Mouse (Mus musculus) cerebellum, adult 9-10 months (tissue): Measurements from ENCODE around the gene Polr2e.
"Not testable (repeated sequence)": the region's sequence is repeated elsewhere in the genome, so short reads cannot be mapped to it uniquely, and the experiment has no call there.

Experiments
- DNase-seq: peaks from one replicate; pipeline ENCODE4 v3.0.0; 2022

Gene Polr2e

GRCm38 (mm10) chr10:80056976-80057682 is 17.5 kb upstream of the Polr2e start:
- DNase-seq = no peak

- DNase-seq = no peak
These were observed 16.9 kb upstream of the Polr2e start for GRCm38 (mm10) chr10:80056506-80056905.

GRCm38 (mm10) chr10:80055891-80056290 is 16.3 kb upstream of the Polr2e start:
- no peak for DNase-seq

- no peak for DNase-seq
These were observed 15.8 kb upstream of the Polr2e start for GRCm38 (mm10) chr10:80055364-80055763.

GRCm38 (mm10) chr10:80054911-80055310 is 15.3 kb upstream of the Polr2e start:
- peak; percentile 65 for DNase-seq

- DNase-seq = peak; percentile 75
These were observed 14.5 kb upstream of the Polr2e start for GRCm38 (mm10) chr10:80053831-80054815.

- peak; percentile 100 for DNase-seq
These were observed 13.7 kb upstream of the Polr2e start for GRCm38 (mm10) chr10:80053259-80053780.

- no peak for DNase-seq
These were observed 12.8 kb upstream of the Polr2e start for GRCm38 (mm10) chr10:80052374-80052764.

- no peak for DNase-seq
These were observed 12.2 kb upstream of the Polr2e start for GRCm38 (mm10) chr10:80051618-80052373.

GRCm38 (mm10) chr10:80050885-80051617 is 11.5 kb upstream of the Polr2e start:
- DNase-seq = no peak

GRCm38 (mm10) chr10:80050244-80050643 is 10.6 kb upstream of the Polr2e start:
- DNase-seq = no peak

GRCm38 (mm10) chr10:80048834-80049233 is 9.2 kb upstream of the Polr2e start:
- no peak for DNase-seq

- DNase-seq = no peak
These were observed 8.8 kb upstream of the Polr2e start for GRCm38 (mm10) chr10:80048396-80048795.

- DNase-seq = no peak
These were observed 7.5 kb upstream of the Polr2e start, which contains the start of gene Gpx4 for GRCm38 (mm10) chr10:80047041-80047565. Gene Gpx4, plus strand, starts transcription at chr10:80047166.

GRCm38 (mm10) chr10:80045766-80046165 is 6.2 kb upstream of the Polr2e start:
- no peak for DNase-seq

- DNase-seq = not testable (repeated sequence)
These were observed 5.8 kb upstream of the Polr2e start for GRCm38 (mm10) chr10:80045364-80045763.

- DNase-seq = no peak
These were observed 4.5 kb upstream of the Polr2e start for GRCm38 (mm10) chr10:80044087-80044486.

GRCm38 (mm10) chr10:80041409-80042060 is 1.9 kb upstream of the Polr2e start:
- DNase-seq = not testable (repeated sequence)

- DNase-seq = no peak
These were observed 2.8 kb downstream of the Polr2e start for GRCm38 (mm10) chr10:80036832-80037231.

- no peak for DNase-seq
These were observed 3.9 kb downstream of the Polr2e start for GRCm38 (mm10) chr10:80035686-80036085.

GRCm38 (mm10) chr10:80035148-80035547 is 4.4 kb downstream of the Polr2e start:
- DNase-seq = no peak
